Mouse (Mus musculus) bone marrow macrophage, adult 2 months (primary cell): ENCODE results near the gene Rpp38.

Experiments
- CTCF ChIP-seq: IDR thresholded peaks from 2 replicates; pipeline ENCODE4 v1.5.1; 2012; ENCODE audit warnings: low read depth, mild to moderate bottlenecking, low read length, moderate library complexity
- POLR2A ChIP-seq: IDR thresholded peaks from 2 replicates; pipeline ENCODE4 v1.6.1; 2012; ENCODE audit warnings: mild to moderate bottlenecking, low read depth, low read length, borderline replicate concordance

GRCm38 (mm10) chr2:3333761-3334160 is 1.3 kb upstream of the Rpp38 start:
- TF ChIP-seq POLR2A (no peak), CTCF (no peak)
